Mouse (Mus musculus): Measurements from ENCODE around the gene Ddias. TPM values are rescaled to one million over a fixed set of nuclear protein-coding genes. Genes with fewer than 3 reads are reported as not detected.

Gene Ddias
- total RNA-seq (2023): 1 to 10 TPM; 4.3 to 5.9 TPM

GRCm38 (mm10) chr7:92874116-92874675 lies at the start of gene Ddias, which contains the start of gene Prcp:
TSS of gene Ddias (minus strand) at chr7:92874247.
TSS of gene Prcp (plus strand) at chr7:92874470.

Other genes starting within 250 kb of the Ddias start
- 1 to 10 TPM; 2.1 to 2.2 TPM for gene Ankrd42, start 237.1 kb downstream of the Ddias start, total RNA-seq (2023)
- 100 to 1,000 TPM; 167 to 170 TPM for gene Pcf11, start 204.3 kb downstream of the Ddias start, total RNA-seq (2023)
- 1 to 10 TPM in 1 of 2 experiments, under 1 TPM in 1; 0.51 to 1.3 TPM for gene Rab30, start 132.6 kb downstream of the Ddias start, total RNA-seq (2023)
- 10 to 100 TPM; 40.3 to 41.9 TPM for gene Prcp, start 223 bp upstream of the Ddias start, total RNA-seq (2023)
- not detected for gene Fam181b, start 205.6 kb upstream of the Ddias start, total RNA-seq (2023)

Data from neutrophil, adult 83 days (primary cell).